Mouse (Mus musculus) 416B (cell line): Measurements from ENCODE around the gene Fam50a.

ENCODE experiments used
- DNase-seq: peaks from one replicate; pipeline ENCODE4 v3.0.0; 2011; ENCODE audit warnings: low read depth

Gene Fam50a

DNA sequence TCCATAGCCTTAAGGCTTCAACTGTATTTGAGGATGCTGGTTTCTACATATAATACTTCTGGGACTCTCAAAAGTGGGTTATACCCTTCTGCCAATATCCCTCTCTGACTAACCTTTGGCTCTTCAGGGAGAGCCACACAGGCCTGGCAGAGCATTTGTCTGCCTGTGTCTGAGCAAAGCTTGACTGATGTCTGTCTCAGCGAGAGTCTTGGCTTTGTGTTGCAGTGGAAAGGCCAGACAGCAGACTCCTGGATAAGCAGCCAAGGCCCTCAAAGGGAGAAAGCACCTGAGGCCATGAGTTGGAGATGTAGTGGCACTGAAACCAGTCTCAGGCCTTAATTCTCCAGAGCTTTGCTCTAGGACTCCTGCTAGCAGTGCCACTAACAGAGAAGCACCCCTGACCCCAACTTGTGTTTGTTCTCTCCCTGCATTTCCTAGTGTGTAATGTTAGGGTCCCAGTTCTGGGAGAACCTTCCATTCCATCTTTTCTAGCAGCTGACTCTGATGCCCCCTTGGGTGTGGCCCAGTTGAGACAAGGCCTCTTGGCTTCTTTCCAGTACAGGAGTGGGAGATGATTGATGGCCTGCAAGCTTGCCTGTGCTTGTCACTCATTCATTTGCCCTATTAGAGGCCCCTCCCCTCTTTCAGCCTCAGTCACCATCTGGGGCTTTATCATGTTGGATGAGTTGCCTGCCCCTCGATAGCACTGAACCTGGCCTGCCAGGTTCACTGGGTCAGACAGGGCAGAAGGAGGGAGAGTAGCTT, 17.5 kb downstream of the Fam50a start:
- no peak for DNase-seq

DNA sequence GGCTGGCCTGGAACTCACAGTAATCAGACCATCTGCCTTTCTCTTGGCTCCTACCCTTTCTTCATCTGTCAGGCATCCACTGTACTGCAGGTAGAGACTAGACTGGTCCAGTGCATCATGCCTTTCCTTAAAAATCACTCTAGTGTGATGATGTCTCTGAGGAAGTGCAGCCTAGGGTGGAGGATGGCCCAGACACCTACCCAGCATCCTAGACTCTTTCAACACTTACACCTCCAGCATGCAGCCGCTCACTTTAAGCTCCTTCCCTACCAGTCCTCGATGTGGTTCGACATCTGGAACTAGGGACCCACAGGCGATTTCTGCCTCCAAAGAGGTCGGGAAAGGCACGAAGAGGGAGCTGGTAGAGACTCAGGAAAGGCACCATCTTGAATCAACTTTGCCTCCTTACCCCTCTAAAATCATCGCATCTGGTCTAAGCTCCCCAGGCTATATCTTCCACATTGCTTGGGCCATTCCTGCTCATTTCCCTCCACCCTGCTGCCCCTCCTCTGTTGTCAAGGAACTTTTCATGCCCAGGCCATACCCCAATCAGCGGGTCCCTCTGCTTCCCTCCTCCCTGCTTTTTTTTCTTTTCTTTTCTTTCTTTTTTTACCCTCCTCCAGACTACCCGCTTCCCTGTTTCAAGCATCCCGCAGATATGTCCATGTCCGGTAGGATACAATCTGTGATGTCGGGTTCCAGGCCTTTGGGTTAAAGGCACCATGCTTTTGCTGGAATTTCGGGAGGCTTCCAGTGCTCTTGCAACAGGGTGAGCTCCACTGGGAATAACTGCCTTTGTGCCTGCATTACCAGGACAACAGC, 40.0 kb downstream of the Fam50a start:
- peak; percentile 11 for DNase-seq

DNA sequence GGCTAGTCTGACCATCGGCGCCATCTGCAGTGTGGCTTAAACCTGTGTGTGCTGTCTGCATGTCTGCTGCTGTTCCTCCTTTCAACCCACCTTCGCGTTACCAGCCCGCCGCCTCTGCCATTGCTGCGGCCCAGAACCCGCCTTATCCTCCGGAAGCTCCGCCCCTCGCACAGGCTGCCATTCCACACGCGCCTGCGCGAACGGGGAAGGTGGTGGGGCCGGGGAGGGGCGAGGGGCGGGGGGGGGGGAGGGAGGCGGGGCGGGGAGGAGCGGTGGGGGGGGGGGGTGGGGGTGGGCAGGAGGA, 40.6 kb downstream of the Fam50a start, which contains the start of gene Lage3:
Gene Lage3, minus strand, starts transcription at position 152 of the 304 bp plus-strand sequence.
- DNase-seq: peak; percentile 80

DNA sequence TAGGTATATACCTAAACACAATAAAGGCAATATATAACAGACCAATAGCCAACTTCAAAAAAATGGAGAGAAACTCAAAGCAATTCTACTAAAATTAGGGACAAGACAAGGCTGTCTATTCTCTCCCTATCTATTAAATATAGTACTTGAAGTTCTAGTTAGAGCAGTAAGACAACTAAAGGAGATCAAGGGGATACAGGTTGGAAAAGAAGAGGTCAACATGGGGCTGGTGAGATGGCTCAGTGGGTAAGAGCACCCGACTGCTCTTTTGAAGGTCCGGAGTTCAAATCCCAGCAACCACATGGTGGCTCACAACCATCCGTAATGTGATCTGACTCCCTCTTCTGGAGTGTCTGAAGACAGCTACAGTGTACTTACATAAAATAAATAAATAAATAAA, 44.2 kb downstream of the Fam50a start:
- peak; percentile 6 for DNase-seq

DNA sequence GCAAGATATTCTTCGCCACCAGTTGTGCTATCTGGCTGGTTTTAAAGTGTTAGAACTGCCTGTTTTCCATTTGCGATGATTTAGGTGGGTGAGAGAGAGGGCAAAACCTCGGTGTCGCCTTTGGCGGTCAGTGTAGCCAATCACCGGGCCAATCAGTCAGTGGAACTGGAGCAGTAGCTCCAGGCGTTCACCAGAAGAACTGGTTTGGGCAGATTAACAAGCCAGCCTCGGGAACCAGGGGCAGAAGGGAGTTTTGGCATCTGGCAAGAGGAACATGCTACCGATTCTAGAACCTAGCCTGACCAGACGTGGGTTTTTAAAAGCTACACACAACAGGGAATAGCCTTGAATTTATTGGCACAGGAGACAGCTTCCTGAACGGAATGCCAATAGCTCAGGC, 46.3 kb downstream of the Fam50a start:
- DNase-seq: no peak

DNA sequence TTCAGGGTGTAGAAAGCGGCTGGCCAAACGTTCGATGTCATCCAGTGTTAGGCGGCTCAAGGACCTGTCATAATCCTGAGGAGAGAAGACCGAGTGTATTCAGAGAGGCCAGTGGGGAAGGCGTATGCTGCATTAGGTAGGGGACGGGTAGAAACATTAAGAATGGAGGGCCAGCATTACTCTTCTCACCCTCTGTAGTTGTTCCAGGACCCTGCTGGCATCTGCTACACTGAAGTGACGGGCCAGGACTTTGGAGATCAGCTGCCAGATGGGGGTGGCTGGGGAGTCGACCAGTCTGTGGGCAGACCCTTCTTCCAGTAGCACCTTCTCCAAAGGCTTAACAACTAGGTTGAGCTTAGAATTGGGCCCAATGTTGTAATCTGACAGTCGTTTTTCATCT, 54.7 kb downstream of the Fam50a start:
- no peak for DNase-seq

DNA sequence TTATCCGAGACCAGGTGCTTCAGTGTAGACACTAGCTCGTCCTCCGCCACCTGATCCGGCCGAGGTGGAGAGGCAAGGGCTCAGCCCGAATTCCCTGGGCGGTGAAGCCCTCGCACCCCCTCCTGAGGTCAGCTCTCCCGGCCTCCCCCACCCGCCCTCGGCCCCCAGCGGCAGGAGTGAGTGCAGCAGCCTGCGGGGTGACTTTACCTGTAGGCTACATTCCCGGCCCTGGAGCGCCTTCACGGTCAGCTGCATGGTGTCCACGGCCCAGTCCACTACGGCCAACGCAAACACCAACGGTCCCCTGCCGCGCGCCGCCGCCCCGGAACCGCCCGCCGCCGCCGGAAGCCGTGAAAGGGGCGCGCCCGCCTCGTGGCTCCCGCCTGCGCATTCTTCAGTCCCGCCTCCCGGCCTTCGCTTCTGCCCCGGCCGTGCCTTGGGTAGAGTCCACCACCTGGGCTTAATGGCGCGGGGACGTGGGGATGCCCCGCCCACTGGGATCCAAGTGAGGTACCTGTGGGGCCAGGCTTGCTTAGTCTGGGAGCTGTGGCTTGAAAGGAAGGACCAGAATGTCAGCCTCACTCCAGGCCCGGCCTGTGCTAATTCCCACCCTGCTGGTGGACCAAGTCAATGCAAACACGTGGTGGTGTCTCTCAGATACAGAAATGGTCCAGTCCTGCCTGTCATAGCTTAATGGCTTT, 55.5 kb downstream of the Fam50a start:
- DNase-seq: peak; percentile 65
